Mouse (Mus musculus) heart, embryonic 14.5 days (tissue): ENCODE results near the gene Lhx5. TPM values are rescaled to one million over a fixed set of nuclear protein-coding genes. Genes with fewer than 3 reads are reported as not detected.

ENCODE experiments used
- ATAC-seq: fragments of 200-750 bp; cut with Nextera tagmentation; 2 replicates; pipeline ENCODE4 v1.8.0; 2017; ENCODE audit warnings: low read depth, moderate TSS enrichment; ENCODE audit not compliant: insufficient number of reproducible peaks, insufficient read depth, low FRiP score
- H3K27ac ChIP-seq, 2 experiments: fragments of 200-500 bp in 1 of 2; fragments of 300-500 bp in 1 of 2; sonication (generic) in 1 of 2; replicated peaks in 1 of 2; 2 replicates each; pipeline ENCODE4 v1.5.1; 2012 to 2014; ENCODE audit warnings: low read depth in 2 of 2, low read length in 2 of 2, control low read depth in 1 of 2, mild to moderate bottlenecking in 1 of 2, mixed read lengths in 1 of 2; ENCODE audit not compliant: control insufficient read depth in 1 of 2, insufficient read depth in 1 of 2
- H3K27me3 ChIP-seq: fragments of 300-500 bp; sonication (generic); 2 replicates; pipeline ENCODE4 v1.6.1; 2014; ENCODE audit warnings: mild to moderate bottlenecking, low read length, control low read depth; ENCODE audit not compliant: control insufficient read depth, insufficient read depth
- H3K36me3 ChIP-seq: fragments of 300-500 bp; sonication (generic); 2 replicates; pipeline ENCODE4 v1.6.1; 2014; ENCODE audit warnings: mild to moderate bottlenecking, control low read depth, low read length, mixed read lengths; ENCODE audit not compliant: control insufficient read depth, insufficient read depth
- H3K4me1 ChIP-seq, 2 experiments: fragments of 200-500 bp in 1 of 2; fragments of 300-500 bp in 1 of 2; sonication (generic) in 1 of 2; 2 replicates each; pipeline ENCODE4 v1.6.1; 2012 to 2014; ENCODE audit warnings: low read length in 2 of 2, control low read depth in 1 of 2, mixed read lengths in 1 of 2; ENCODE audit not compliant: control insufficient read depth in 2 of 2, insufficient read depth in 2 of 2
- H3K4me2 ChIP-seq: fragments of 300-500 bp; sonication (generic); 2 replicates; pipeline ENCODE4 v1.6.1; 2014; ENCODE audit warnings: mild to moderate bottlenecking, low read length
- H3K4me3 ChIP-seq, 2 experiments: fragments of 200-500 bp in 1 of 2; fragments of 300-500 bp in 1 of 2; sonication (generic) in 1 of 2; 2 replicates each; pipeline ENCODE4 v1.5.1; 2012 to 2014; ENCODE audit warnings: low read length in 2 of 2, mild to moderate bottlenecking in 2 of 2, control low read depth in 1 of 2, low read depth in 1 of 2, moderate library complexity in 1 of 2; ENCODE audit not compliant: control insufficient read depth in 1 of 2, insufficient read depth in 1 of 2
- H3K9ac ChIP-seq: fragments of 300-500 bp; sonication (generic); 2 replicates; pipeline ENCODE4 v1.6.1; 2014; ENCODE audit warnings: mild to moderate bottlenecking, low read length
- H3K9me3 ChIP-seq: fragments of 300-500 bp; sonication (generic); 2 replicates; pipeline ENCODE4 v1.6.1; 2016; ENCODE audit warnings: low read length, control low read depth; ENCODE audit not compliant: control insufficient read depth
- WGBS: fragments of 180-500 bp; shearing (Covaris S2); extraction: QIAGEN DNeasy Blood & Tissue Kit; methylation state at CpG from one replicate; pipeline ENCODE4 v1.1.7; 2014; 5-methylcytosine and 5-hydroxymethylcytosine counted together
- polyA plus RNA-seq: library from polyadenylated mRNA; unstranded; fragments of >200 nt; fragmentation: Nextera tagmentation; extraction: Ambion mirVana; gene quantifications from 2 replicates; pipeline ENCODE4 v1.2.1, GENCODE M21; 2014

Gene Lhx5
- polyA plus RNA-seq, 1 experiment from 2014 or later: not detected

DNA sequence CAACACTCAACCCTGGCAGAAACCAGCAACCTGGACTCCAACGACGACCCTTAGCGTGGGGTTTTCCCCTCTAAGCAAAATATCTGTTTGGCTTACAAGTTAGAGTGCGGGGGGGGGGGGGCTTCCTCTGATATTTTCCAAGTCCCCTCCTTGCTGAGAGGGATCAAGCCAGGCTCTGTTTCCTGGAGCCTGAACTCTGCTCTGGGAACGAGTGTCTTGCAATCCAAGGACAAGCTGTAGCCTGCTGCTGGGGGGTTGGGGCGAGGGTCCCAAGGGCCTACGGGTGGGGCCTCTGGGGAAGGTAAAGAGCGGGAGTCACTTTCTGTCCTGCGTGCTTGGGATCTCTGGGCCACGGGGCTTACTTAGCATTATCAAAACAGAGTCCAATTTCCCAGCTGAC is 4.9 kb upstream of the Lhx5 start:
- no peak for ATAC-seq
- 3% methylated on average over 10 of the region's 10 CpGs for WGBS
- no peak overlapping the region for H3K4me3 ChIP-seq
- H3K27me3 ChIP-seq: peaks cover 94% of the 10 kb centered on the region
- no peak overlapping the region for H3K4me2 ChIP-seq
- no peak overlapping the region for H3K9ac ChIP-seq
- no peak overlapping the region for H3K27ac ChIP-seq
- H3K4me1 ChIP-seq: no peaks in the 10 kb centered on the region
- H3K36me3 ChIP-seq: no peaks in the 10 kb centered on the region
- H3K9me3 ChIP-seq: no peaks in the 10 kb centered on the region

DNA sequence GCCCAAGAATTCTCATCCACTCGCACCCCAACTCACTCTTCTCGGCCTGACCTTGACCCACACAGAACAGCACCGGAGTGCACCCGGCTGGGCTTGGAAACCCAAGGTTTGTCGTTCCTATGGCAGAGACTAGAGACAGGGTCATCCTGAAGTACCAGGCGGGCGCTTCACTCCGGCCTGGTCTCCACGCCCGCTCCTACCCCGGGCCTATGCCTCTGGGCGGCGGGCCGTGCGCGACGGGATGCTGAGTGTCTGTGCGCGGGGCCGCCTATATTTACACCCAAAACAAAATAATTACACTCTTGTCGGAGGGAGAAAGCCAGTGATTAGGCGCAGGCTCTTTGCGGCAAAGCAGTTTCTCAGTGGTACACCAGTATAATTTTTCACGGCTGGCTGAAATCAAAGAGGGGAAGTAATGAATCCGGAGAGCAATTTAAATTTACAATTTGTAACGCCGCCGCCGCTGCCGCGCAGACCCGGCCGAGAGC is 4.0 kb upstream of the Lhx5 start:
- no peak for ATAC-seq
- Histone ChIP-seq H3K4me2 (no peak overlapping the region), H3K4me1 (no peaks in the 10 kb centered on the region; a peak in 1 of 4 replicates), H3K27me3 (peaks cover 95% of the 10 kb centered on the region), H3K36me3 (no peaks in the 10 kb centered on the region), H3K9me3 (no peaks in the 10 kb centered on the region), H3K27ac (no peak overlapping the region), H3K9ac (no peak overlapping the region), H3K4me3 (no peak overlapping the region)
- WGBS: under 1% methylated on average over 33 of the region's 33 CpGs

DNA sequence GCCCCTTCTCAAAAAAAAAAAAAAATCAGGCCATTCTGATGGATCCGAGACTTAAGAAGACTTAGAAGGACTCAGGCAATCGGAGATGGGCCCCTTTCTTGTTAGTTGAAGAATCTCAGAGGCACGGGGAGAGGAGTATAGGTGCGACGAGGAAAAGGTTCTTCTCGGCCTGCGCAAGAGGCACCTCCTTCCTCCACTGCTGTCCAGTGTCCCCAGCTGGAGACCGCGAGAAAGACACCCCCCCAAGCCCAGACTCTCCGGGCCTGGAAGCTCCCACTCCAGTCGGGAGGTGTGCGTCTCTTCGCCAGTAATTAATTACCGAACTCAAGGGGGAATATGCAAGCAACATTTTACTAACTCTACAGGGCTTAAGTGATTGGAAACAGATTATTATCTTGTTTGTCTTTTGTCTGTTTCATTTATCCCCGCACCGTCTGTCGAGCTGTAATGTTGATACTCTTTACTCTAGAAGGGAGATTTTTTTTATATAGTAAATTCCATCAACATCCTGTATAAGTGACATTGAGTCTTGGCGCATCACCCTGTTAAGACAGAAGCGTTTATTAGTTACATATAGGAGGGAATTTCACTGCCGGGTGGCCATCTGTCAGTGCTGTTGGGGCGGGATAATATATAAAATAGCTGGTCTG is 3.2 kb upstream of the Lhx5 start:
- H3K4me3 ChIP-seq: no peak overlapping the region
- H3K4me1 ChIP-seq: no peaks in the 10 kb centered on the region; a peak in 1 of 4 replicates
- no peaks in the 10 kb centered on the region for H3K9me3 ChIP-seq
- no peak for ATAC-seq
- no peak overlapping the region for H3K27ac ChIP-seq
- H3K9ac ChIP-seq: no peak overlapping the region
- peaks cover 96% of the 10 kb centered on the region for H3K27me3 ChIP-seq
- H3K4me2 ChIP-seq: no peak overlapping the region
- H3K36me3 ChIP-seq: no peaks in the 10 kb centered on the region
- 2% methylated on average over 21 of the region's 21 CpGs for WGBS

DNA sequence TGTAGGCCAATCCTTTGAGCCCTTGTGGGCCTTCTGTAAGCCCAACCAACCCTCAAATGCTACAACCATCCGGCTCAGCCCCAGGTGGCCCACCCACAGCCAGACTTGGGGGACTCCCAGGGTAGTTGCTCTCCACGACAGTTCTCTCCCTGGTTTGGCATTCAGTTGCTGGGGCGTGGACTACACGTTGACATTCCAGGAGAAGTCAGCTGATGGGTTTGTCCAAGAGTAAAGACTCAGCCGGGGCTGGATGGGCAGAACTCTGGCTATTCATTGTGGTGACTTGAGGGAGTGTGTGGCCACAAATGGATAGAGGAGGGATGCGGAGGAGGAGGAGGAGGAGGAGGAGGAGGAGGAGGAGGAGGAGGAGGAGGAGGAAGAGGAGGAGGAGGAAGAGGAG is 2.5 kb upstream of the Lhx5 start:
- Histone ChIP-seq H3K4me2 (no peak overlapping the region), H3K9ac (no peak overlapping the region), H3K27me3 (peaks cover 96% of the 10 kb centered on the region), H3K4me1 (no peaks in the 10 kb centered on the region; a peak in 1 of 4 replicates), H3K9me3 (no peaks in the 10 kb centered on the region), H3K36me3 (no peaks in the 10 kb centered on the region), H3K27ac (no peak overlapping the region), H3K4me3 (no peak overlapping the region)
- WGBS: 1% methylated on average over 5 of the region's 6 CpGs
- no peak for ATAC-seq

DNA sequence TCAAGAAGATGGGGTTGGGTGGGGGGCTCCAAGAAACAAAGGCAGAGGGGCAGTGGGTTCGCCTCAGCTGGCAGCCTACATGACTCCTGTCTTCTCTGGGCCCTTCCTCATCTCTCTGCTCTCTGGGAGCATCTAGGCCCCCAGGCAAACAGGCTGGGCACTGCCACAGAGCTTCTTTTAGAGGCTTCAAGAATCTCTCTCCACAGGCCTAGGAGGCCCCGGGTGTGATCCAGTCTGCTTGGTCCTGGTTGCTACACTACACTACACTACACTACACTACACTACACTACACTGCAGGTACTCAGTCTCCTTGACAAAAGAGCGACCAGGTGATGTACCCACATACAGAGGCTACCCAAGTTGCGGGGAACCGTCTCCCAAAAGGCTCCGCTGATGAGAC is 1.8 kb upstream of the Lhx5 start:
- peaks cover 96% of the 10 kb centered on the region for H3K27me3 ChIP-seq
- H3K4me2 ChIP-seq: no peak overlapping the region
- ATAC-seq: no peak
- H3K4me3 ChIP-seq: no peak overlapping the region
- 5% methylated on average over 6 of the region's 6 CpGs for WGBS
- no peak overlapping the region for H3K9ac ChIP-seq
- no peaks in the 10 kb centered on the region for H3K36me3 ChIP-seq
- H3K4me1 ChIP-seq: no peaks in the 10 kb centered on the region; a peak in 1 of 4 replicates
- H3K27ac ChIP-seq: no peak overlapping the region
- no peaks in the 10 kb centered on the region for H3K9me3 ChIP-seq

DNA sequence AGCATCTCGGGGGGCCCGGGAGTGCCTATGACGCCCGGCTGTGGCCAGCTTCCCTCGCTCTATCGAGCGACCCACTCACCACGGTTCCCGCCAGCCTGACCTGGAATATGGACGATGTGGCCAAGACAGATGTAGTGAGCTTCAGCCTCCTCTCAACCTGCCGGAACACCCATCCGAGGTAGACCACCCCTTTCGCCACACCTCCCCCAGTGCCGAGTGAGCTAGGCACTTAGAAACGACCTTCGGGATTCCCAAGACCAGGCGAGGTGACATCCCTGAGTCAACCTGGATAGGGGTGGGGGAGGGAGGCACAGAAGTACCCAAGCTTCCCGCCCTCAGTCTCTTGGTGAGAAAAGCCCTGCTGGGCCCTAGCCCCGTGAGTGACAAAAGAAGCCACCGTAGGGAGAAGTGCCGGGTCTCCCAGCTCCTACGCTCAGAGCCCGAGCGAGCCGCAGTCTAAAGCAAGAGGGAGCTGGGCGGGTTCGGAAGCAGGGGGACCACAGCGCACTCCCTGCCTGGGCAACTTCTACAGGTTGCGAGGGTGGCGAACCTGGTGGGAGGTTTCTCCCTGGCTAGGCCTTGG is 407 bp upstream of the Lhx5 start:
- H3K4me2 ChIP-seq: no peak overlapping the region
- 2% methylated on average over 30 of the region's 30 CpGs for WGBS
- H3K9ac ChIP-seq: no peak overlapping the region
- no peaks in the 10 kb centered on the region; a peak in 1 of 4 replicates for H3K4me1 ChIP-seq
- no peak overlapping the region for H3K27ac ChIP-seq
- no peaks in the 10 kb centered on the region for H3K9me3 ChIP-seq
- H3K36me3 ChIP-seq: no peaks in the 10 kb centered on the region
- no peak overlapping the region for H3K4me3 ChIP-seq
- ATAC-seq: no peak
- H3K27me3 ChIP-seq: peaks cover 98% of the 10 kb centered on the region

DNA sequence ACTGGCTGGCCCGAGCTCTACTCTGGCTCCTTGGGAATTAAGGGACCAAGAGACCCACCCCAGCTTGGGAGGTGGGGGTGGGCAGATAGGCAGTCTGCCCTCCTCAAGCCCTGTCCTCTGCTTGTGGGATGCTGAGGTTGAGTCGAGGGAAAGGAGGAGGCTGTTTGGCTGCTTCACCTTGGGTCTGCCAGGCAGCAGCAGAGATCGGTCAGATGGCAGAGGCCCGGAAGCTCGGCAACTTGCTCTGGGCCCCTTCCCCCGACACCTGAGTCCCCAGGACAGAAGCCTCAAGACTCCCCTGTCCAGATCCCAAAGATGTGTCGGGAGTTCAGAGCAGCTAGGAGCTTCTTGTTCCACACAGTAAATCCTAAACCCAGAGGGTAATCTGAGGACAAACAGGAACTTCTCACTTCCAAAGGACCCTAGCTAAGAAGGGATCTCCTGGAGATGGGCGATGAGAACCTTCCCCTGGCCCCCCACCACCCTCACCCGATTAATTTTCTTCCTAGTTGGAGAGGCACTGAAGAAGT is 1.1 kb downstream of the Lhx5 start:
- Histone ChIP-seq H3K4me1 (peaks cover 0 to under 1% of the 10 kb centered on the region in 2 experiments; a peak in 2 of 4 replicates), H3K27me3 (peaks cover 98% of the 10 kb centered on the region), H3K4me2 (no peak overlapping the region), H3K9ac (no peak overlapping the region), H3K9me3 (no peaks in the 10 kb centered on the region), H3K36me3 (no peaks in the 10 kb centered on the region), H3K27ac (no peak overlapping the region), H3K4me3 (no peak overlapping the region)
- ATAC-seq: no peak
- 1% methylated on average over 9 of the region's 9 CpGs for WGBS
